Mouse (Mus musculus): ENCODE results near the gene Ppp1cc. TPM values are rescaled to one million over a fixed set of nuclear protein-coding genes. Genes with fewer than 3 reads are reported as not detected.

The Ppp1cc gene
- total RNA-seq, 1 experiment: 265 TPM

GRCm38 (mm10) chr5:122131076-122132051, 26.7 kb upstream of the Ppp1cc start:
- Histone ChIP-seq H3K9me3 (ENCODE audit: control insufficient read depth, insufficient read depth, low read depth, low read length) (no peaks in the 10 kb centered on the region), H3K9ac (ENCODE audit: insufficient read depth, low read depth, low read length, poor library complexity, severe bottlenecking) (peak overlapping the region; percentile 35), H3K4me1 (ENCODE audit: control insufficient read depth in 2 of 2, insufficient read depth in 2 of 2, low read length in 2 of 2, poor library complexity in 1 of 2) (peaks cover 8 to 29% of the 10 kb centered on the region in 2 experiments), H3K27ac (ENCODE audit: insufficient read depth, low read depth, low read length, poor library complexity, severe bottlenecking) (no peak overlapping the region), H3K4me3 (ENCODE audit: insufficient read depth in 1 of 2, low read depth in 1 of 2, low read length in 2 of 2, poor library complexity in 1 of 2, severe bottlenecking in 1 of 2) (peak overlapping the region; percentile 51 to 65), H3K36me3 (ENCODE audit: control insufficient read depth, insufficient read depth, low read length, poor library complexity, severe bottlenecking) (no peaks in the 10 kb centered on the region)
- TF ChIP-seq CHD2 (IDR thresholded peaks at IDR 0.05; ENCODE audit: low read depth, low read length) (no peak), ZNF384 (IDR thresholded peaks at IDR 0.05; ENCODE audit: low read depth, low read length) (no peak), HCFC1 (IDR thresholded peaks at IDR 0.05; ENCODE audit: borderline replicate concordance, insufficient read depth, low read length) (no peak), ZC3H11A (IDR thresholded peaks at IDR 0.05; ENCODE audit: borderline replicate concordance, low read depth, low read length) (no peak), MAFK (IDR thresholded peaks at IDR 0.05; ENCODE audit: insufficient read depth, low read depth, low read length) (no peak)
- peak; percentile 74 for DNase-seq (ENCODE audit: low read depth, low spot score)
- in situ Hi-C loops (cut with MboI; ENCODE audit: low sequenced_read_pairs in 2 of 2, unreplicated experiment in 2 of 2): no loop called here

- TF ChIP-seq CHD2 (IDR thresholded peaks at IDR 0.05; ENCODE audit: low read depth, low read length) (no peak), ZC3H11A (IDR thresholded peaks at IDR 0.05; ENCODE audit: borderline replicate concordance, low read depth, low read length) (no peak), HCFC1 (IDR thresholded peaks at IDR 0.05; ENCODE audit: borderline replicate concordance, insufficient read depth, low read length) (no peak), ZNF384 (IDR thresholded peaks at IDR 0.05; ENCODE audit: low read depth, low read length) (no peak), MAFK (IDR thresholded peaks at IDR 0.05; ENCODE audit: insufficient read depth, low read depth, low read length) (no peak)
- in situ Hi-C loops (cut with MboI; ENCODE audit: low sequenced_read_pairs in 2 of 2, unreplicated experiment in 2 of 2): no loop called here
These were observed 25.7 kb upstream of the Ppp1cc start for GRCm38 (mm10) chr5:122132167-122133049.

GRCm38 (mm10) chr5:122133050-122133389, 25.1 kb upstream of the Ppp1cc start:
- Histone ChIP-seq H3K4me3 (ENCODE audit: insufficient read depth in 1 of 2, low read depth in 1 of 2, low read length in 2 of 2, poor library complexity in 1 of 2, severe bottlenecking in 1 of 2) (no peak overlapping the region), H3K4me1 (ENCODE audit: control insufficient read depth in 2 of 2, insufficient read depth in 2 of 2, low read length in 2 of 2, poor library complexity in 1 of 2) (peaks cover 8 to 29% of the 10 kb centered on the region in 2 experiments), H3K27ac (ENCODE audit: insufficient read depth, low read depth, low read length, poor library complexity, severe bottlenecking) (no peak overlapping the region), H3K9ac (ENCODE audit: insufficient read depth, low read depth, low read length, poor library complexity, severe bottlenecking) (no peak overlapping the region), H3K9me3 (ENCODE audit: control insufficient read depth, insufficient read depth, low read depth, low read length) (no peaks in the 10 kb centered on the region), H3K36me3 (ENCODE audit: control insufficient read depth, insufficient read depth, low read length, poor library complexity, severe bottlenecking) (no peaks in the 10 kb centered on the region)
- no peak for DNase-seq (ENCODE audit: low read depth, low spot score)
- no peak for TF ChIP-seq ZNF384 (IDR thresholded peaks at IDR 0.05; ENCODE audit: low read depth, low read length)
- TF ChIP-seq ZC3H11A (IDR thresholded peaks at IDR 0.05; ENCODE audit: borderline replicate concordance, low read depth, low read length): no peak
- no peak for TF ChIP-seq HCFC1 (IDR thresholded peaks at IDR 0.05; ENCODE audit: borderline replicate concordance, insufficient read depth, low read length)
- no peak for TF ChIP-seq CHD2 (IDR thresholded peaks at IDR 0.05; ENCODE audit: low read depth, low read length)
- TF ChIP-seq MAFK (IDR thresholded peaks at IDR 0.05; ENCODE audit: insufficient read depth, low read depth, low read length): no peak
- in situ Hi-C loops (cut with MboI; ENCODE audit: low sequenced_read_pairs in 2 of 2, unreplicated experiment in 2 of 2): no loop called here

More at GRCm38 (mm10) chr5:122132167-122133049, 25.7 kb upstream of the Ppp1cc start:
- H3K27ac ChIP-seq (ENCODE audit: insufficient read depth, low read depth, low read length, poor library complexity, severe bottlenecking): no peak overlapping the region
- DNase-seq (ENCODE audit: low read depth, low spot score): no peak
- no peaks in the 10 kb centered on the region for H3K36me3 ChIP-seq (ENCODE audit: control insufficient read depth, insufficient read depth, low read length, poor library complexity, severe bottlenecking)
- H3K4me1 ChIP-seq (ENCODE audit: control insufficient read depth in 2 of 2, insufficient read depth in 2 of 2, low read length in 2 of 2, poor library complexity in 1 of 2): peaks cover 8 to 29% of the 10 kb centered on the region in 2 experiments
- no peaks in the 10 kb centered on the region for H3K9me3 ChIP-seq (ENCODE audit: control insufficient read depth, insufficient read depth, low read depth, low read length)
- peak overlapping the region; percentile 35; the same call in 1 of the 2 replicates for H3K9ac ChIP-seq (ENCODE audit: insufficient read depth, low read depth, low read length, poor library complexity, severe bottlenecking)
- H3K4me3 ChIP-seq (ENCODE audit: insufficient read depth in 1 of 2, low read depth in 1 of 2, low read length in 2 of 2, poor library complexity in 1 of 2, severe bottlenecking in 1 of 2): peak overlapping the region; percentile 51 to 65
